Mouse (Mus musculus): ENCODE measurements around the gene Vmo1.
A peak's percentile ranks its signal among the peaks of the same experiment; 100 is the strongest.
"Not testable (repeated sequence)": the region's sequence is repeated elsewhere in the genome, so short reads cannot be mapped to it uniquely, and the experiment has no call there.

The Vmo1 gene

GRCm38 (mm10) chr11:70514288-70514687 lies at the start of gene Vmo1:
Gene Vmo1 (minus strand): TSS chr11:70514616.
- DNase-seq (ENCODE audit: low spot score in 2 of 2), result no peak

- peak; percentile 29 to 34 for DNase-seq (ENCODE audit: low spot score in 2 of 2)
These were observed 49.3 kb upstream of the Vmo1 start for GRCm38 (mm10) chr11:70563470-70564275.

- DNase-seq (ENCODE audit: low spot score in 2 of 2), result no peak
These were observed 48.6 kb upstream of the Vmo1 start for GRCm38 (mm10) chr11:70562995-70563469.

GRCm38 (mm10) chr11:70562287-70562994 lies 48.0 kb upstream of the Vmo1 start, which contains the start of gene Mink1:
Gene Mink1 (plus strand): TSS chr11:70562881.
- peak; percentile 77 to 85 for DNase-seq (ENCODE audit: low spot score in 2 of 2)

- DNase-seq (ENCODE audit: low spot score in 2 of 2), result no peak
These were observed 47.5 kb upstream of the Vmo1 start for GRCm38 (mm10) chr11:70561937-70562286.

GRCm38 (mm10) chr11:70557545-70557944 lies 43.1 kb upstream of the Vmo1 start:
- DNase-seq (ENCODE audit: low spot score in 2 of 2), result no peak

GRCm38 (mm10) chr11:70553940-70554339 lies 39.5 kb upstream of the Vmo1 start:
- no peak for DNase-seq (ENCODE audit: low spot score in 2 of 2)

- DNase-seq (ENCODE audit: low spot score in 2 of 2), result no peak
These were observed 37.1 kb upstream of the Vmo1 start for GRCm38 (mm10) chr11:70551526-70551925.

GRCm38 (mm10) chr11:70544496-70544895 lies 30.1 kb upstream of the Vmo1 start:
- DNase-seq (ENCODE audit: low spot score in 2 of 2), result no peak

GRCm38 (mm10) chr11:70541415-70541814 lies 27.0 kb upstream of the Vmo1 start:
- no peak for DNase-seq (ENCODE audit: low spot score in 2 of 2)

GRCm38 (mm10) chr11:70540928-70541327 lies 26.5 kb upstream of the Vmo1 start:
- no peak for DNase-seq (ENCODE audit: low spot score in 2 of 2)

GRCm38 (mm10) chr11:70539877-70540587 lies 25.6 kb upstream of the Vmo1 start, which contains the start of gene Pld2:
Gene Pld2 (plus strand): TSS chr11:70540064.
- DNase-seq (ENCODE audit: low spot score in 2 of 2), result peak; percentile 54 to 85

GRCm38 (mm10) chr11:70539423-70539822 lies 25.0 kb upstream of the Vmo1 start:
- DNase-seq (ENCODE audit: low spot score in 2 of 2), result no peak

GRCm38 (mm10) chr11:70532839-70533238 lies 18.4 kb upstream of the Vmo1 start, which contains the start of gene Gm40193:
Gene Gm40193 (minus strand): TSS chr11:70532939.
- DNase-seq (ENCODE audit: low spot score in 2 of 2), result no peak

- DNase-seq (ENCODE audit: low spot score in 2 of 2), result not testable (repeated sequence)
These were observed 16.6 kb upstream of the Vmo1 start for GRCm38 (mm10) chr11:70531065-70531464.

GRCm38 (mm10) chr11:70528610-70529009 lies 14.2 kb upstream of the Vmo1 start:
- DNase-seq (ENCODE audit: low spot score in 2 of 2), result no peak

GRCm38 (mm10) chr11:70526211-70526610 lies 11.8 kb upstream of the Vmo1 start:
- DNase-seq (ENCODE audit: low spot score in 2 of 2), result no peak

- DNase-seq (ENCODE audit: low spot score in 2 of 2), result no peak
These were observed 11.3 kb upstream of the Vmo1 start for GRCm38 (mm10) chr11:70525726-70526125.

GRCm38 (mm10) chr11:70525184-70525678 lies 10.8 kb upstream of the Vmo1 start, which contains the start of gene Psmb6:
Gene Psmb6 (plus strand): TSS chr11:70525367.
- DNase-seq (ENCODE audit: low spot score in 2 of 2), result peak; percentile 82 to 94

GRCm38 (mm10) chr11:70524782-70525181 lies 10.4 kb upstream of the Vmo1 start:
- no peak for DNase-seq (ENCODE audit: low spot score in 2 of 2)

GRCm38 (mm10) chr11:70523306-70523989 lies 9.0 kb upstream of the Vmo1 start:
- not testable (repeated sequence) for DNase-seq (ENCODE audit: low spot score in 2 of 2)

Data from spleen, postnatal 10 days (tissue).